Mouse (Mus musculus): ENCODE measurements at regions not wholly inside any gene's neighbourhood (a gene's known extent, or its start where the extent isn't known, plus 50 kb on each side); places are given as distances from the start of the nearest gene placed in this dataset.

DNA sequence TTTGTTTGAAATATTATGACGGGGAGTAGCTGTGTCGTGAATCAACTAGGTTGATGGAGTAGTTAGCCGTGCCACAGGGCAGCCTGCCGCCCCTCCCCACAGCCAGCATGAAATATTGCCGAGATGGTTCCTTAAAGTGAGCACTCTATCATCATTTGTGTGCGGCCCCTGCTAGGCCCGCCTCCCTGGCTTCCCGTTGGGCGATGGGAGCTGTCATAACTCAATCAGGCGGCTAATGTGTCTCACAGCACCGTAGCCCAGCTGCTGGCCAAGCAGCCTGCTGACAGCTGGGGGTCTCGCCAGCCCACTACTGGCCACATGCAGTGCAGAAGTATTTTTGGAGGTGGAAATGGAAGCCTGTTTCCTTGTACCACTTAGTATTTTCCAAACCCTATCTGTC, 140.9 kb downstream of the Sall1 start:
- no peak for DNase-seq (ENCODE audit: low read depth, low spot score)

DNA sequence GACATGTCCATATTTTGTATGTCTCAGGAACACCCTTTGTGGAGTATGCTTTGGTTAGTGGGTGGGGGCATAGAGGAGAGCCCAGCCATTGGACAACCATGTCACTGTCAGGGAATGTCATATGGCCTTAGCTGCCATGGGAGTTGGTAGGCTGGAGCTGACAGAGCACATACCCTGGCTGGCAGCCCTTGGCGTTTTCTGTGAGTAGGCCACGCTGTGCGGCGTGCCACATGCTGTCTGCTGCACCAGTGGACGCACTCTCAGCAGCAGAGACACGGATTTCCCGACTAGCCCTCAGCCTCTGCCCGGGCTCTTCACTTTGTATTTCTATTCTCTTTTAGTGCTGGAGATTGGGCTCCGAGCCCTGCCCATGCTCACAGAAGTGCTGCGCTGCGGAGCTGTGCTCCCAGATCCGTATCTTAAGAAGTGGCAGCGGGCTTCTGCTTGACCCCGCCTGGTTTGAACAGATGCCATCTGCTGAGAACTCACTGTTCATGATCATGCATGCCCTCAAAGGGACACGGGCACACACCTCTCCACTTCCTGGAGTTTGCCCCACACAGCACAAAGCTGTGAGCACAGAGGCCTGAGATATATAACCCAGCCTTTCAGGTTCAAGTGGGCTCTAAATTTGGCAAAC, 160.1 kb downstream of the Sall1 start:
- DNase-seq (ENCODE audit: low read depth, low spot score): no peak

GRCm38 (mm10) chr8:88879857-88880256, 164.1 kb downstream of the Sall1 start:
- no peak for DNase-seq (ENCODE audit: low read depth, low spot score)

- no peak for DNase-seq (ENCODE audit: low read depth, low spot score)
Measured at GRCm38 (mm10) chr8:88877921-88878320, 166.0 kb downstream of the Sall1 start.

- no peak for DNase-seq (ENCODE audit: low read depth, low spot score)
Measured at GRCm38 (mm10) chr8:88862846-88863455, 166.1 kb downstream of the Cyld start.

- DNase-seq (ENCODE audit: low read depth, low spot score): no peak
Measured at GRCm38 (mm10) chr8:88857216-88857615, 160.4 kb downstream of the Cyld start.

DNA sequence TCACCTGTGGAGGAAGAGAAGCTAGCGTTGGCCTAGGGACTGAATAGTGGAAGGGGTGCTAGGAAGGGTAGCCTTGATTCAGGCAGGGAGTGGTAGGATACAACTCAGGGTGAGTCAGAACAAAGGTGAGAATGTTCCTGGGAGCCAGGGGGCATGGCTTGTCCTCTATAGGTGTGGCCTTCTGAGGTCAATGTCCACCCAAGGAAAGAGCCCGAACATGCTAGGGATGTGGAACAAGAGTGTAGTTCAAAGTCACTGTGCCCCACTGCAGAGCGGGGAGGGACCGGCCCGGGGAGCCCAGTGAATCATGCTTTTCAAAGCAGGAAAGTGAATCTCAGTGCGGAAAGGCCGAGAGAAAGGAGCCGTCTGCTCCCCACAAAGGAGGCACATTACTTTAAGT, 156.4 kb downstream of the Cyld start:
- DNase-seq (ENCODE audit: low read depth, low spot score): no peak

- DNase-seq (ENCODE audit: low read depth, low spot score): no peak
Measured at GRCm38 (mm10) chr8:88845916-88846315, 149.1 kb downstream of the Cyld start.

DNA sequence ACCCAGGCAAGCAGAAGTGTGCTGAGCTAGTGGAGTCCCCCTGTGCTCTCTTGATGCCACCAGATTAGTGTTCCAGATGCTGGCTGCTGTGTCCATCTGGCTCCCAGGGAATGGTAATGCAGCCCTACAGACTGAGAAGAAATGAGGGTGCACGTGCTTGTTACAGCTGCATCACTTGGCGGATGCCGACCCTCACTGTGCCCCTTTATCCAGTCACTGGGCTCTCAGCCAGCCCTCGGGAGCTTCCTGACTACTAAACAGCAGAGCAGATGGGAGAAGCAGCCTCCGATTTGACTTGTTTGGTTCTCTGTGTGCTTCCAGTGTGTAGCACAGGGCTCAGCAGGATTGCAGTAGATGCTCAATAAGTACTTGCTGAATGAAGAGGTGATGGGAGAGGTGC, 147.5 kb downstream of the Cyld start:
- DNase-seq (ENCODE audit: low read depth, low spot score): peak; percentile 26

DNA sequence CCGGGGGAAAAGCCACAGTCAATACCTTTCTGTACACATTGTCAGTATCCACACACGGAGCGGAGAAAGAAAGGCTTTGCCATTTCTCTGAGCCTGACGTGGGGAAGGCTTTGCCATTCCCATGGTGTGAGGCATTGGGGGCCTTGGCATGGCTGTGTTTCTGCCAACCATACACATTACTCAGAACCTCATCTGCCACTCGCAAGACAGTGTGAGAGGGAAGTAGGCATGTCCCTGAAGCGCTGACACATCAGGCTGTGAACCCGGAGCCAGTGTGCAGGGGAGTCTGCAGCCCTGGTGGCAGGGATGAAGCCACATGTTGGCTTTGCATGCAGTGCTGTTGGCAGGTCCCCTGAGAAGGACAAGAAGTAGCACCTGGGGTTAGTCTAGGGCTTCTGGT, 145.6 kb downstream of the Cyld start:
- DNase-seq (ENCODE audit: low read depth, low spot score): no peak

DNA sequence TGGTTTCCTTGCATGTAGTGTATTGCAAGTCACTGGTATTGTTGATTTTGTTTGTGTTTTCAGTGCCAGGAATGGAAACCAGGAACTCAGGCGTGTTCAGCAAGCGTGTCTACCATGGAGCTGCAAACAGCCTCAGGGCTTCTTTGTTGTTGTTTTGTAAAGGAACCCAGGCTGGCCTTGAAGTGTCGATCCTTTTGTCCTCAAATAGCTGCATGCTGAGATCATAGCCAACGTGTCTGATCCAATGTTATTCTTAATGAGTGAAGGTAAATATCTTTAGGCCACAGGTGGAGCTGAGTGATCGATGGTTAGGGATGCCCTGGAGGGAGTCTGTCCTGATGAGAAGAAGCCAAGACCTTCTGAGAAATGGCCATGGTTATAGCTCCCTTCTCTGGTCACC, 143.3 kb downstream of the Cyld start:
- no peak for DNase-seq (ENCODE audit: low read depth, low spot score)

- no peak for DNase-seq (ENCODE audit: low read depth, low spot score)
Measured at GRCm38 (mm10) chr8:88835756-88836291, 139.0 kb downstream of the Cyld start.

GRCm38 (mm10) chr8:88825816-88826215, 129.0 kb downstream of the Cyld start:
- no peak for DNase-seq (ENCODE audit: low read depth, low spot score)

GRCm38 (mm10) chr8:88823931-88824330, 127.1 kb downstream of the Cyld start:
- DNase-seq (ENCODE audit: low read depth, low spot score): no peak

DNA sequence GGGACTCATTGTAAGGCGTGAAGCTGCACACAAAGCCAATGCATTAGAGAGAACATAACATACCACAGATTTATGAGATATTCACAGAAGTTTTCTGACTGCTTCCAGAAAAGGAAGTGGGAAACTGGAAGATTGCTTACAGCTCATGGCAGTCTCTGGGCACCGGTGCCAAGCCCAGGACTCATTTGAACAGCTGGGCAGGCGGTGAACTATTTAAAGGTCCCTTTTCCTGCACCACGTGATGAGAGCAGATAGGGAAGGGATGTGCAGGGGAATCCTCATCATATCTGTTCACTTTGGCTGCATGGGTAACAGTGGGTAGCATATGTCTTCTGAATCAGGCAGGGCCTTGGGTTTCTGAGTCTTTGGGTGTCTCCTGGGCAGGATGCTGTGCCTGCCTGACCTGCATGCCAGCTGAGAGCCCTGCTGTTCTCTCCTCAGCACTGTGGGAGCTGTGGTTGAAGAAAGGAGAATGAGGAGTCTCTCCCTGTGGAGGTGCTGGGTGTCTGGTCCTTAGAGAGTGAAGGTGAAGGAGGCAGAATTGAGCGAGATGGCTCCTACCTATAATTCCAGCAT, 123.5 kb downstream of the Cyld start:
- DNase-seq (ENCODE audit: low read depth, low spot score): no peak

GRCm38 (mm10) chr8:88816461-88816860, 119.6 kb downstream of the Cyld start:
- no peak for DNase-seq (ENCODE audit: low read depth, low spot score)

DNA sequence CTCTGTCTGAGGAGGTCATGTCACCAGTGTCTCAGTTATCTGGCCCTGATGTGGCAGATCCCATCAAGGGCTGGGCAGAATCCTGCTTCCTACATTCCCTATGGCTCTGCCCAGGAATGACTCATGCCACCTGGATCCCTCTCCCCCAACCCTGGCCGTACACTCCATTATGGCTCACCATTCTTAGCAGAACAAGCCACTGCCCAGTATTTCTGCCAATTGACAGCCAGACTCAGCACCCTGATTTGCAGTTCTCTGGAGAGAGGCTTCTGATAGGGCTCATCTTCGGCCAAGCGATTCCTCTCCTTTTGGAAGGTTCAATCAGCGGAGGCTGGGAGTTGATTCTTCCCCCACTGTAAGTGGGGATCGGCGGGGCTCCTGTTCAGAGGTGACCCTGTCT, 117.4 kb downstream of the Cyld start:
- DNase-seq (ENCODE audit: low read depth, low spot score): no peak

GRCm38 (mm10) chr8:88812901-88813676, 116.3 kb downstream of the Cyld start:
- DNase-seq (ENCODE audit: low read depth, low spot score): no peak

GRCm38 (mm10) chr8:88806851-88807250, 110.0 kb downstream of the Cyld start:
- DNase-seq (ENCODE audit: low read depth, low spot score): peak; percentile 38
